Mouse (Mus musculus) central nervous system, embryonic 18 days (tissue): ENCODE data around the gene Gps1. TPM values are rescaled to one million over a fixed set of nuclear protein-coding genes. Genes with fewer than 3 reads are reported as not detected.

Experiments
- polyA plus RNA-seq: library from polyadenylated mRNA; depleted of rRNA; stranded (reverse); fragments of >200 nt; gene quantifications from 2 replicates; pipeline ENCODE4 v1.2.3, GENCODE M21; 2012; rRNA removed

The Gps1 gene
- 294 and 308 TPM in 2 replicates for polyA plus RNA-seq

DNA sequence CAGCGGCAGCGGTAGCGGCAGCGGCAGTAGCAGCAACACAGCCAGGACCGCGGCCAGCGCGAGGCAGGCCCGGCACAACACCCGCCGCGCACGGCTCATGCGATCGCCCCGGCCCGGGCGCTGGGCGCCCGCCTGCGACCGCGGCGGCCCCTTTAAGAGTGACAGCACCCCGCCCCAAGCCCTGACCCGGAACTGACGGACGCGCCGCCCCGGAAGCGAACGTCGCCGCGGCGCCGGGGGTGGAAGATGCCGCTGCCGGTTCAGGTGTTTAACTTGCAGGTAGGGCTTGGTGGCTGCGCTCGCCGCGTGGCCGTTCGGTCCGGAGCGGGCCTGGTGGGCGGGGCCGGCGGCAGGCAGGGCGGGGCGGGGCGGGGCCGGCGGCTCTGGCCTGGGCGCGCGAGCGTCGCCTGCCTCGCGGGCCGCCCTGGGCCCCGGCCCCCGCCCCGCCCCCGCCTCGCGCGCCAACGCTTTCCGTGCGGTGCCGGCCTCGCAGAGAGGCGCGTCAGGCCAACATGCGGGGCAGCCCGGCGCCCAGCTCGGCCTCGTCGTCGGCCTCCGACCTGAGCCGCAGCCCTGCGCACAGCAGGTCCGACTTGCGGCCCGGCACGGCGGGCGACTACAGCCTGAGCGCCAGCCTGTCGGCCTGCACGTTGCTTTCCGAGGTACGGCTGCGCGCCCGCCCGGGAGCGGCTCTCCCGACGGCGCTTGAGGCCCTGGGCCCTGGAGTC, at the start of gene Gps1, which contains the start of gene Rfng:
Gene Gps1, plus strand, starts transcription at position 209 of the 728 bp plus-strand sequence.
Gene Rfng, minus strand, starts transcription at position 144 of the 728 bp plus-strand sequence.

GRCm38 (mm10) chr11:120762672-120763041, 21.4 kb upstream of the Gps1 start, which contains the start of gene Hmga1b:
TSS of gene Hmga1b (plus strand) at chr11:120762794.

GRCm38 (mm10) chr11:120795756-120796613, 11.9 kb downstream of the Gps1 start, which contains the start of gene Dus1l:
TSS of gene Dus1l (minus strand) at chr11:120796403.

DNA sequence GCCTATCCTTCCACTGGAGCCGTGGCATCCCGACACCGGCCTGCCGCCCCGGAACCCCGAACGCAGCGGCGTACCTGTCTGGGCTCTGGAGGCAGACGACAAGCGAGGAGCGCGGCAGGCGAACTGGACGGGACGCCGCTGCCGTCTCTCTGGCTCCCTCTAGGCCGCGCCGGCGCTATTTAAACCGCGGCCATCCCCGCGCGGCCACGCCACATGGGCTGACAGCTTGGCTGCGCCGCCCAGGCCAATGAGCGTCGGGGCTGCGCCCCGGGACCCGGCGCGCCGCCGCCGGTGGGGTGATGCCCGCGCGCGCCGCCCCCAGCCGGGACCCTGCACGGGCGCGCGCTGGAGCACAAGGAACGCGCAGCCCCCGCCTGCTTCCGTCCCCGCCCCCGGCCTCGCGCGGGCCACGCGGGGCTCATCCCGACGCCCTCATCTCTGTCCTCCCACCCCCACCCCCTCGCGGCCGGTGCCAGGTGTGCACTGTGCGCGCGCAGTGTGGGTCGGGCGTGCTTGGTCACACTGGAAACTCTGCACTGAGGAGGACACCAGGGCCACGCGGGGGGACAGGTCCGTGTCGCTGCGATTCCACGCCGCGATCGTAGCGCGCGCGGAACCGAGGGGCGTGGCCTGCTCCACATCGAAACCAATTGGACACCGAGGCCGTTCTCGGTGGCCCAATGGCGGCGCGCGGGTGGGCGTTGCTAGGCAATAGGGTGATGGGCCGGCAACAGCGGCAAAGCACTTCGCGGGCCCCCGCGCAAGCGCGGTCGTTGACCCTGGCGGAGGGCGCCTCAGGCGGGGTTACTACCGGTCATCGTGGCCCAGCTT, 40.1 kb downstream of the Gps1 start, which contains the start of gene Fasn:
Gene Fasn, minus strand, starts transcription at position 592 of the 831 bp plus-strand sequence.

Other genes starting within 250 kb of the Gps1 start
- gene Mcrip1, start 234.5 kb upstream of the Gps1 start, polyA plus RNA-seq, result 192 and 196 TPM in 2 replicates
- gene Ppp1r27, start 233.1 kb upstream of the Gps1 start, polyA plus RNA-seq, result 1.1 TPM in 1 of 2 replicates, not detected in the other
- 153 and 156 TPM in 2 replicates for gene P4hb, start 211.0 kb upstream of the Gps1 start, polyA plus RNA-seq
- gene Arhgdia, start 202.6 kb upstream of the Gps1 start, polyA plus RNA-seq, result 443 and 473 TPM in 2 replicates
- 83.1 and 83.5 TPM in 2 replicates for gene Alyref, start 185.9 kb upstream of the Gps1 start, polyA plus RNA-seq
- gene Anapc11, start 185.9 kb upstream of the Gps1 start, polyA plus RNA-seq, result 185 and 196 TPM in 2 replicates
- 0.22 and 0.57 TPM in 2 replicates for gene Npb, start 175.8 kb upstream of the Gps1 start, polyA plus RNA-seq
- 286 and 294 TPM in 2 replicates for gene Pcyt2, start 166.3 kb upstream of the Gps1 start, polyA plus RNA-seq
- gene Sirt7, start 159.0 kb upstream of the Gps1 start, polyA plus RNA-seq, result 67.4 and 67.5 TPM in 2 replicates
- 69.7 and 75.8 TPM in 2 replicates for gene Mafg, start 150.7 kb upstream of the Gps1 start, polyA plus RNA-seq
- gene Pycr1, start 140.5 kb upstream of the Gps1 start, polyA plus RNA-seq, result 19.2 and 19.8 TPM in 2 replicates
- gene Myadml2, start 136.1 kb upstream of the Gps1 start, polyA plus RNA-seq, result 0.63 and 0.74 TPM in 2 replicates
- gene Notum, start 123.1 kb upstream of the Gps1 start, polyA plus RNA-seq, result 7.3 and 7.5 TPM in 2 replicates
- 70.1 and 71.8 TPM in 2 replicates for gene Aspscr1, start 111.3 kb upstream of the Gps1 start, polyA plus RNA-seq
- gene Cenpx, start 70.5 kb upstream of the Gps1 start, polyA plus RNA-seq, result 56.6 and 60.2 TPM in 2 replicates
- gene Lrrc45, start 70.3 kb upstream of the Gps1 start, polyA plus RNA-seq, result 144 TPM in 2 replicates
- gene Rac3, start 62.8 kb upstream of the Gps1 start, polyA plus RNA-seq, result 858 and 954 TPM in 2 replicates
- 6.9 and 7.2 TPM in 2 replicates for gene Dcxr, start 57.0 kb upstream of the Gps1 start, polyA plus RNA-seq
- gene Cbr2, start 52.2 kb upstream of the Gps1 start, polyA plus RNA-seq, result 2.5 and 4.2 TPM in 2 replicates
- 0.82 and 1.0 TPM in 2 replicates for gene Hmga1b, start 21.5 kb upstream of the Gps1 start, polyA plus RNA-seq
- 118 and 127 TPM in 2 replicates for gene Rfng, start 65 bp upstream of the Gps1 start, polyA plus RNA-seq
- 38.1 and 38.2 TPM in 2 replicates for gene Dus1l, start 12.1 kb downstream of the Gps1 start, polyA plus RNA-seq
- 281 and 338 TPM in 2 replicates for gene Fasn, start 40.3 kb downstream of the Gps1 start, polyA plus RNA-seq
- gene Ccdc57, start 148.6 kb downstream of the Gps1 start, polyA plus RNA-seq, result 9.6 and 10.4 TPM in 2 replicates
- 8.9 and 9.1 TPM in 2 replicates for gene Slc16a3, start 164.2 kb downstream of the Gps1 start, polyA plus RNA-seq
- gene Csnk1d, start 207.1 kb downstream of the Gps1 start, polyA plus RNA-seq, result 158 and 162 TPM in 2 replicates